Mouse (Mus musculus): ENCODE measurements around the gene Pdcd11. TPM values are rescaled to one million over a fixed set of nuclear protein-coding genes. Genes with fewer than 3 reads are reported as not detected.

Pdcd11 gene
- polyA plus RNA-seq, 1 experiment = 11.3 TPM

DNA sequence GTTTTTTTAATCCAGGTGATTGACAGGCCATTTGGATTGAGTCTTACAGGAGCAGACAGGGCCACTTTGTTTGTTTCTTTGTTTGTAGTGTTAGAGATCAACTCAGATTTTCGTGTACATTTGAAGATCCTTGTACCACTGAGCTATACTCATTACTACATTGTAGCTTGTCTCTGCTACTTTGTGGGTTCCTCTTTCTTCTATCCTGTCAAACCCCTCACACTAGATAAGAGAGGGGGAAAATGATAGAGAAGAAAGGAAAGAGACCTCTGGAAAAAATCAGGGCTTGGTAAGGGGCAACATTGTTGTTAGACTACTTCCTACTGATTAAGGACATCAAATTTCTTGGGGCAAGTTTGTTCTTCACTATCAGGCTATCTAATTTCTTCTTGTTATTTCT lies 32.9 kb upstream of the Pdcd11 start:
- H3K4me3 ChIP-seq (ENCODE audit: insufficient read depth, low read length) = no peak overlapping the region
- H3K27ac ChIP-seq (ENCODE audit: insufficient read depth, low read length) = no peak overlapping the region
- TF ChIP-seq CTCF (IDR thresholded peaks at IDR 0.05; ENCODE audit: extremely low read depth, insufficient read depth, low read length) (no peak), POLR2A (IDR thresholded peaks at IDR 0.05; ENCODE audit: extremely low read depth, insufficient read depth, low read length) (no peak)
- no peaks in the 10 kb centered on the region for H3K4me1 ChIP-seq (ENCODE audit: control insufficient read depth, insufficient read depth, low read length)

DNA sequence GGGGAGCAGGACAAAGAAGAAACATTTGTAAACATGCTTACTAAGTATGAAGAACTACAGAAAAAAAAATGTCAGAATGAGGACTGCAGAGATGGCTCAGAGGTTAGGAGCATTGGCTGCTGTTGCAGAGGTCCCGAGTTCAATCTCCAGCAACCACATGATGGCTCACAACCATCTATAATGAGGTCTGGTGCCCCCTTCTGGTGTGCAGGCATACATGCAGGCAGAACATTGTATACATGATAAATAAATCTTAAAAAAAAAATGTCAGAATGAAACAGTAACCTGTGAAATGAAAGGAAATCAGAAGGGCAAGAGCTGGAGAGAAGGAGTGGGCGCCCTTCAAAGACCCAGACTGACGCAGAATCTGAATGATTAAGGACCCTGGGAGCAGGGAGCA lies 24.7 kb upstream of the Pdcd11 start:
- no peak overlapping the region for H3K4me3 ChIP-seq (ENCODE audit: insufficient read depth, low read length)
- no peak for TF ChIP-seq POLR2A (IDR thresholded peaks at IDR 0.05; ENCODE audit: extremely low read depth, insufficient read depth, low read length)
- TF ChIP-seq CTCF (IDR thresholded peaks at IDR 0.05; ENCODE audit: extremely low read depth, insufficient read depth, low read length) = no peak
- no peak overlapping the region for H3K27ac ChIP-seq (ENCODE audit: insufficient read depth, low read length)
- no peaks in the 10 kb centered on the region for H3K4me1 ChIP-seq (ENCODE audit: control insufficient read depth, insufficient read depth, low read length)

DNA sequence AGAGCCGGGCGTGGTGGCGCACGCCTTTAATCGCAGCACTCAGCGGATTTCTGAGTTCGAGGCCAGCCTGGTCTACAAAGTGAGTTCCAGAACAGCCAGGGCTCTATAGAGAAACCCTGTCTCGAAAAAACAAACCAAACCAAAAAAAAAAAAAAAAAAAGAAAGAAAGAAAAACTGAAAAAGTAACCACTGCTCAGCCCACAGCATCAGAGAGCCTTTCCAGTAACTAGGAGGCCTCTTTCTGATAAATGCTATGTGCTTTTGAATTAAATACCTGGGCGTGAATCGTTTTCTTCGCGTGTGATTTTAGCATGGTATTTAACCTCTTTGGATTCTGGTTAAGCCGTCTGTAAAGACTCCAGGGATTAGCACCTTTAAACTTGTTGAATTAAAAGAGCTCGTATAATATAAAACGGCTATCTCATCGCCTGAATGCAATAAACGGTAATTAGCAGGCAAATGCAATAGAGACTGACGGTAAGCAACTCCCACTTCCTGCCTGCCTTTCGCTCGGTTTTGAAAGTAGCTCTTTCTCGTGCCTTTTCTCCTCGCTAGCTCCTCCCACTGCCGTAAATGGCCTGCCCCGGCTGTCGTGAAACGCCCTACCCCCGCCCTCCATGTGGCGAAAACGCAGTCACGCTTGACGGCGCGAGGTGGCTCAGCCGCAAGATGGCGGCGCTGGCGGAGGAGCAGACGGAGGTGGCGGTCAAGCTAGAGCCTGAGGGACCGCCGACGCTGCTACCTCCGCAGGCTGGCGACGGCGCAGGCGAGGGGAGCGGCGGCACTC lies 23.3 kb upstream of the Pdcd11 start, which contains the start of gene Taf5:
TSS of gene Taf5 (plus strand) at position 651 of the 787 bp plus-strand sequence.
- H3K4me1 ChIP-seq (ENCODE audit: control insufficient read depth, insufficient read depth, low read length) = no peaks in the 10 kb centered on the region
- H3K4me3 ChIP-seq (ENCODE audit: insufficient read depth, low read length) = peak within 1 kb of the TSS; percentile 8
- TF ChIP-seq CTCF (IDR thresholded peaks at IDR 0.05; ENCODE audit: extremely low read depth, insufficient read depth, low read length) (no peak), POLR2A (IDR thresholded peaks at IDR 0.05; ENCODE audit: extremely low read depth, insufficient read depth, low read length) (peak; percentile 90)
- H3K27ac ChIP-seq (ENCODE audit: insufficient read depth, low read length) = no peak within 1 kb of the TSS

DNA sequence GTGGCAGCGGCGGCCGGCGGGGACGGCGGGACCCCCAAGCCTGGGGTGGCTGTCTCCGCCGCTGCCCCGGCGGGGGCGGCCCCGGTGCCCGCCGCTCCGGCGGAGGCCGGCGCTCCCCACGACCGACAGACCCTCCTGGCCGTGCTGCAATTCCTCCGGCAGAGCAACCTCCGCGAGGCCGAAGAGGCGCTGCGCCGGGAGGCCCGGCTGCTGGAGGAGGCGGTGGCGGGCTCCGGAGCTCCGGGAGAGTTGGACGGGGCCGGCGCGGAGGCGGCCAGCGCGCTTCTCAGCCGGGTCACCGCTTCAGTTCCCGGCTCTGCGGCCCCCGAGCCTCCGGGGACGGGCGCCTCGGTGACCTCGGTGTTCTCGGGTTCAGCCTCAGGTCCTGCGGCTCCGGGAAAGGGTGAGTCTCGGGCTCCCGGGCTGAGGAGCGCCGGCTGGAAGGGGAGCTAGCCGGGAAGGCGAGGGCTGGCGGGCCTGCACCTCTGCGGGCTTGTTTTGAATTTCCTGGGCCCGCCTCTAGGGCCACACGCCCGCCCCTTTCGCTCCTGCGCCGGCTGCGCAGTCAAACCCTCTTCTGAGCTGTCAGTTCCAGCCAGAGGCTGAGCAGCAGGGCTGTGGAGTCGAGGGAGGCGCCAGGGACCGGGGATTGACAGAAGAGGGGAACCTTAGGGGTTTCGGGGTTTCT lies 22.5 kb upstream of the Pdcd11 start:
- no peaks in the 10 kb centered on the region for H3K4me1 ChIP-seq (ENCODE audit: control insufficient read depth, insufficient read depth, low read length)
- H3K4me3 ChIP-seq (ENCODE audit: insufficient read depth, low read length) = peak overlapping the region; percentile 8
- TF ChIP-seq CTCF (IDR thresholded peaks at IDR 0.05; ENCODE audit: extremely low read depth, insufficient read depth, low read length) = no peak
- TF ChIP-seq POLR2A (IDR thresholded peaks at IDR 0.05; ENCODE audit: extremely low read depth, insufficient read depth, low read length) = 0 out of 2 replicates have a peak, but pooled peaks have one; percentile 37

DNA sequence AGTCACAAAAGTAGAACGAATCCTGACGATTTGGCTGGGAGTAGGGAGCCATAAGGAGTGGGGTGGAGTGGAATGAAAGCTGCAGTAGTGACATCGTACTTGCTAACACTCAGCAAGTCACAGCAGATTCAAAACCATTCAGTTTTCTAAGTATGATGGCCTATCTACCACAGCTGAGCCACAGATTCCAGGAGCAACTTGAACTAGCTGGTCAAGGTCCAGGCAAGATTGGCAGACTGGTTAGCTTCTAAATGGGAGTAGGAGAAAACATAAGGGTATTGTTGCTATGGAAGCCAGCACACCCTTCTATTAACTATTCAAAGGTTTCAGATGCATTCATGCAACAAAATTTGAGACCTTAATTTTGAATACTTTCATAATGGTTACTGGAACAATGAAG lies 2.3 kb upstream of the Pdcd11 start:
- H3K27ac ChIP-seq (ENCODE audit: insufficient read depth, low read length) = no peak overlapping the region
- no peak overlapping the region for H3K4me3 ChIP-seq (ENCODE audit: insufficient read depth, low read length)
- H3K4me1 ChIP-seq (ENCODE audit: control insufficient read depth, insufficient read depth, low read length) = peaks cover 6% of the 10 kb centered on the region

More for the DNA sequence above, 22.5 kb upstream of the Pdcd11 start:
- H3K27ac ChIP-seq (ENCODE audit: insufficient read depth, low read length) = no peak overlapping the region

DNA sequence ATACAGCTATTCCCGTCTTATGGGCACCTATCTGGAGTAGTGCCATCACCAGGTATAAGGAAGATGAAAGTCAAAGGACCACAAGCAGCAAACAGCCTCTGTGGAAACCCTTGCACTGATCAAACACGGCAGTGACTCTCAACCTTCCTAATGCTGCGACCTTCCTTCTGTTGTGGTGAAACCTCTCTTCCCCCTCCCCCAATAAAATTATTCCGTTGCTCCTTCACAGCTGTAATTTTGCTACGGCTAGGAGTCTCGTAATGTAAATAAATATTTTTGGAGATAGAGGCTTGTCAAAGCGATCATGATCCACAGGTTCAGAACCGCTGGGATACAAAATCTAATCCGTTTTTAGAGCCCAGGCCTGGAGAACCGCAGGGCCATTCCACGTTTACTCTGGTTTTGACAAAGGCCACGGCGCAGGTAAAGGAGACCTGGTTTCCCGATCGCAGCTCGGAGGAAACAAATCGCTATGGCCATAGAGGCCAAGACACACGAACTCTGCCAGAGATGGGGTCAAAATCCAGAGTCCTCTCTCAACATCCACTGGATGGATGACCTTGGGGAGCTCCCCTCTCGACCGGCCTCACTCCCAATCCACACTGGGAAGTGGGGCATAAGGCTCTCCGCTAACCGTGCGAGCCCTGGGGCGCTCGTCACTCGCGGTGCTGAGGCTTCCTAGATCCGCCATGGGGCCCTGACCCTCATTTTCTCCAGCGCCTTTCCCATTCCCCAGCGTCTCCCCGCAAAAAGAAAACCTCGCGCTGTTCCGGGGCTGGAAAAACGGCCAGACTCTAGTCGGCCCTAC lies 646 bp upstream of the Pdcd11 start:
- Histone ChIP-seq H3K4me3 (ENCODE audit: insufficient read depth, low read length) (peak overlapping the region; percentile 94), H3K4me1 (ENCODE audit: control insufficient read depth, insufficient read depth, low read length) (peaks cover 6% of the 10 kb centered on the region), H3K27ac (ENCODE audit: insufficient read depth, low read length) (peak overlapping the region; percentile 84)
- no peak for TF ChIP-seq POLR2A (IDR thresholded peaks at IDR 0.05; ENCODE audit: extremely low read depth, insufficient read depth, low read length)
- TF ChIP-seq CTCF (IDR thresholded peaks at IDR 0.05; ENCODE audit: extremely low read depth, insufficient read depth, low read length) = no peak

More for the DNA sequence above, 2.3 kb upstream of the Pdcd11 start:
- TF ChIP-seq POLR2A (IDR thresholded peaks at IDR 0.05; ENCODE audit: extremely low read depth, insufficient read depth, low read length) = no peak
- TF ChIP-seq CTCF (IDR thresholded peaks at IDR 0.05; ENCODE audit: extremely low read depth, insufficient read depth, low read length) = no peak

DNA sequence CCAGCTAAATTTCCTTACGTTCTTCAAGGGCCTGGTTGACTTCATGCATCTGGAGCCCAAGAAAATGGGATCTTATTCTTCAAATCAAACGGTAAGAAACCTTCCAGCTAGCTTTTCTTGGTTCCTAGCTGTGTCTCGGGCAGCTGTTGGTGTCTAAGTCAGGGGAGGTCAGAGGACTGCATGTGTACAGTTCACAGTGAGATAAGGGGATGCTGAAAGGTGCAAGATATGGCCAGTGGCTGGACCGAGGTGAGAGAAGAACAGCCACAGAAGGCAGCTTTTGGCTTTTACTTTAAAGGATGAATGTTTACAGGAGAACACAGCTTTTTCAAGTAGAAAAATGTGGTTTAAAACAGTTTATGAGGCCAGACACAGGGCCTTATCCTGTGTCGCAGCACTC lies 10.5 kb downstream of the Pdcd11 start:
- TF ChIP-seq POLR2A (IDR thresholded peaks at IDR 0.05; ENCODE audit: extremely low read depth, insufficient read depth, low read length) (no peak), CTCF (IDR thresholded peaks at IDR 0.05; ENCODE audit: extremely low read depth, insufficient read depth, low read length) (no peak)
- Histone ChIP-seq H3K4me3 (ENCODE audit: insufficient read depth, low read length) (no peak overlapping the region), H3K27ac (ENCODE audit: insufficient read depth, low read length) (no peak overlapping the region), H3K4me1 (ENCODE audit: control insufficient read depth, insufficient read depth, low read length) (no peaks in the 10 kb centered on the region)

DNA sequence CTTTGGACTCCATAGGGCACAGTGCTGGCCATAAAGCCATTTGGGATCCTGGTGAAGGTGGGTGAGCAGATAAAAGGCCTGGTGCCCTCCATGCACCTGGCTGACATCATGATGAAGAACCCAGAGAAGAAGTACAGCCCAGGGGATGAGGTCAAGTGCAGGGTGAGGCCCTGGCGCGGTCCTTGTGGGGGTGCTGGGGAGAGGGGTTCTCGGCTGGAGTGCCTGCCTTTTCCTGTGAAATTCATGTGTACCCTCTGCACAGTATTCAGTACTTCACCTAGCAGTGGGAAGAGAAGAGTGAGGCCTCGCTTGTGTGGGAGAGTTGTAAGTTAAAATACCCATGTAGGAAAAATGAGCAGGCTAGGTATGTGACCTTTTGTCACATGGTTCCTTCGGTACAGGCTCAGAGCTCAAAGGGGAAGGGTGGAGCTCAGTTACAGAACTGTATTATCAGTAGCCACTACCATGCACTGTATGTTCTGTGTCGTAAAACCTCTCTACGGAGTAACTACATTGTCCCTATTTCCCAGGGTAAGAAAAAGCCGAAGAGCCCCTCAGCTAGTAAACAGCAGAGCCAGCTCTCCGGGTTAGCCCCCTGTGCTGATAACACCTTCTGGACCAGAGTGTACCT lies 14.2 kb downstream of the Pdcd11 start:
- no peak for TF ChIP-seq CTCF (IDR thresholded peaks at IDR 0.05; ENCODE audit: extremely low read depth, insufficient read depth, low read length)
- TF ChIP-seq POLR2A (IDR thresholded peaks at IDR 0.05; ENCODE audit: extremely low read depth, insufficient read depth, low read length) = no peak
- Histone ChIP-seq H3K4me1 (ENCODE audit: control insufficient read depth, insufficient read depth, low read length) (no peaks in the 10 kb centered on the region), H3K27ac (ENCODE audit: insufficient read depth, low read length) (no peak overlapping the region), H3K4me3 (ENCODE audit: insufficient read depth, low read length) (no peak overlapping the region)

DNA sequence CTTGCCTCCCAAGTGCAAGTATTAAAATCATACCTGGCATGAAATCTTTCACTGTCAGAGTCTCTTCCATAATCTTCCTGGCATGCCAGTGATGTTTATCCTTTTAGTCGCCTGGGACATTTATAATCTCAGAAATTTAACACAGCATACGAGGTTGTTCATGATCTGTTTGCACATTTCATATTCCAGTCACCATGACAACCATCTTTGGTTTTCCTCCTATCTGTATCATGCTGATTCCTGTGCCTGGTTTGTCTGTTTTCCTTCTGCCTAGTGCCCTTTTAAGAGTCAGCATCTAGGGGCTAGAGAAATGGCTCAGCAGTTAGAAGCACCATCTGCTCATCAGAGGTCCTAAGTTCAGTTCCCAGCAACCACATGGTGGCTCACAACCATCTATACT lies 28.1 kb downstream of the Pdcd11 start:
- TF ChIP-seq CTCF (IDR thresholded peaks at IDR 0.05; ENCODE audit: extremely low read depth, insufficient read depth, low read length) = no peak
- no peak for TF ChIP-seq POLR2A (IDR thresholded peaks at IDR 0.05; ENCODE audit: extremely low read depth, insufficient read depth, low read length)
- Histone ChIP-seq H3K27ac (ENCODE audit: insufficient read depth, low read length) (no peak overlapping the region), H3K4me3 (ENCODE audit: insufficient read depth, low read length) (no peak overlapping the region)

More for the DNA sequence above, 28.1 kb downstream of the Pdcd11 start:
- no peaks in the 10 kb centered on the region for H3K4me1 ChIP-seq (ENCODE audit: control insufficient read depth, insufficient read depth, low read length)
